Mouse (Mus musculus): ENCODE data around the gene Phtf2. TPM values are rescaled to one million over a fixed set of nuclear protein-coding genes. Genes with fewer than 3 reads are reported as not detected.
"Not testable (repeated sequence)": the region's sequence is repeated elsewhere in the genome, so short reads cannot be mapped to it uniquely, and the experiment has no call there.

The Phtf2 gene
- polyA plus RNA-seq, 1 experiment from 2014 or later = 38.9 TPM

DNA sequence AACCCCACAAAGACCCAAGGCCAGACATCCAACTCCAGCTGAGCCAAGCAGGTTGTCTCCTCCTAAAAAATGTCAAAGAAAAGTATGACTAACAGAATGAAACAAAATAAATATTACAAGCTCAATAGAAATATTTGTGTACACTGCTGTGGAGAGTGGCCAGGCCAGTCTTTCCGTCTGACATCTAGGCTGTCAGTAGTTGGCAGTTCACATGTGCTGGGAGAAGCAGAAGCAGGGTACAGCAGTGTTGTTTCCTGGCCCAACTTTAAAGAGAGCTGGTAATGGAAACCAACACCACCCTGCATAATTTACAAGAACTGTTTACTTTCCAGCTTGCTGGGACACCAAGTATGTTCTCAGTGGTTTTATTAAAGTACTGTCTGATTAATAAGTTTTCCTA lies 60.3 kb downstream of the Phtf2 start:
- WGBS (ENCODE audit: insufficient replicate concordance) = 60% methylated on average over 1 of the region's 1 CpGs
- H3K4me2 ChIP-seq = no peak overlapping the region
- H3K9ac ChIP-seq (ENCODE audit: low read depth, low read length) = no peak overlapping the region
- no peaks in the 10 kb centered on the region for H3K9me3 ChIP-seq (replicated peaks; ENCODE audit: control insufficient read depth, low read length)
- H3K36me3 ChIP-seq (ENCODE audit: control insufficient read depth, insufficient read depth, low read length) = no peaks in the 10 kb centered on the region; the same call in 1 of the 2 replicates
- no peak overlapping the region for H3K4me3 ChIP-seq (ENCODE audit: low read depth, low read length)
- no peak overlapping the region for H3K27ac ChIP-seq (ENCODE audit: low read depth, low read length)
- H3K27me3 ChIP-seq (ENCODE audit: control insufficient read depth, insufficient read depth, low read length) = no peaks in the 10 kb centered on the region
- no peaks in the 10 kb centered on the region; the same call in 1 of the 2 replicates for H3K4me1 ChIP-seq (ENCODE audit: control insufficient read depth, insufficient read depth, low read length)
- no peak for ATAC-seq (replicated peaks; ENCODE audit: insufficient number of reproducible peaks, low FRiP score, low TSS enrichment)

DNA sequence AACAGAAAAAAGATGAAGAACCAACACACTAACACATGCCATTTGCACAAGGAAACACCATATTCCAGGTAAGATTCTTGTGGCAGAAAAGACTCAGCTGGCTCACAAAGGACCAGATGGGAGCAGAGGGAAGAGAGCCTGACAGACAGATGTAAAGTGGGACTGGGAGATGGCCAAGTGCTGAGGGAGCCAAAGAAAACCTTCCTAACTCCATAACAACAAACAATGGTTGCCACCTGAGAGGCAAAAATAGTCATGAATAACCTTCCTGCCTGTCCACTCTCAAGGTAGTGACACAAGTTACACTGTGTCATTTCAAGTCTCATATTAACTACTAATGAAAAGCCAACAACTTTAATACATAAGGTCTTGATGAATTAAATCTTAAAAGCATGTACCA lies 60.8 kb downstream of the Phtf2 start:
- Histone ChIP-seq H3K27ac (ENCODE audit: low read depth, low read length) (no peak overlapping the region), H3K36me3 (ENCODE audit: control insufficient read depth, insufficient read depth, low read length) (no peaks in the 10 kb centered on the region; the same call in 1 of the 2 replicates), H3K4me1 (ENCODE audit: control insufficient read depth, insufficient read depth, low read length) (no peaks in the 10 kb centered on the region; the same call in 1 of the 2 replicates), H3K27me3 (ENCODE audit: control insufficient read depth, insufficient read depth, low read length) (no peaks in the 10 kb centered on the region), H3K9ac (ENCODE audit: low read depth, low read length) (no peak overlapping the region), H3K4me3 (ENCODE audit: low read depth, low read length) (no peak overlapping the region), H3K9me3 (replicated peaks; ENCODE audit: control insufficient read depth, low read length) (no peaks in the 10 kb centered on the region), H3K4me2 (no peak overlapping the region)
- no peak for ATAC-seq (replicated peaks; ENCODE audit: insufficient number of reproducible peaks, low FRiP score, low TSS enrichment)

DNA sequence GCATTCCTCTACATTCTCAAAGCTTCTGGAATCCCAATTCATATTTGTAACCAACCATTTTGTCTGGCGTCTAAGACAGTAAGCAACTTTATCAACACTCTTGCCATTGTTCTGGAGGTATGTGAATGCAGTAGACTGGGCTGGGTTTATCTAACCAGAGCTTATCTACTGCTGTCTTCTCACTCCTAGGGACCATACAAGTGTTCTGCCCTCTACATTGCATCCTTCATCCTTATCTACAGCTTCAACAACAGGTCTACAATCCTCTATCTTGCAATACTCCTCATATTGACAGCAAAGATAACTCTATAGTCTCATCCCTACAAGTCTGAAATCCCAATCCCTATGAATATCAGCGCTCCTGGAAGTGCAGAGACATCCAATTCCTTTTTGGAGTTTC lies 66.8 kb downstream of the Phtf2 start:
- no peak overlapping the region for H3K27ac ChIP-seq (ENCODE audit: low read depth, low read length)
- no peak overlapping the region for H3K9ac ChIP-seq (ENCODE audit: low read depth, low read length)
- no peak overlapping the region for H3K4me3 ChIP-seq (ENCODE audit: low read depth, low read length)
- H3K4me2 ChIP-seq = no peak overlapping the region
- WGBS (ENCODE audit: insufficient replicate concordance) = 62% methylated on average over 2 of the region's 2 CpGs
- no peaks in the 10 kb centered on the region for H3K27me3 ChIP-seq (ENCODE audit: control insufficient read depth, insufficient read depth, low read length)
- H3K36me3 ChIP-seq (ENCODE audit: control insufficient read depth, insufficient read depth, low read length) = no peaks in the 10 kb centered on the region; the same call in 1 of the 2 replicates
- peaks cover 4% of the 10 kb centered on the region; the same call in 1 of the 2 replicates for H3K4me1 ChIP-seq (ENCODE audit: control insufficient read depth, insufficient read depth, low read length)
- H3K9me3 ChIP-seq (replicated peaks; ENCODE audit: control insufficient read depth, low read length) = no peaks in the 10 kb centered on the region
- no peak for ATAC-seq (replicated peaks; ENCODE audit: insufficient number of reproducible peaks, low FRiP score, low TSS enrichment)

DNA sequence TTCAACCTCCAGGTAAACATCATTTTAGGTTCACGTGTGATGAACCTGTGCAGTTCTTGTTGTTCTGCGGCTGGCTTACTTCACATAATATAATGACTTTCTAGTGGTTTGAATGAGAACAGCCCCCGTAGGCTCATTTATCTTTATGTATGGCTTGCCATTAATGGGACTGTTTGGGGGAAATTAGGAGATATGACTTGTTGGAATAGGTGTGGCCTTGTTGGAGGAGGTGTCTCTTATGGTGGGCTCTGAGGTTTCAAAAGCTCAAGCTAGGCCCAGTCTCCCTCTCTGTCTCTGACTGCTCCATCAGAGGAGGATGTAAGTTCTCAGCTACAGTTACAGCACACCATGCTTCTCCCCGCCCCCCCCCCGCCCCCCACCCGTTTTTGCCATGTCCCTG lies 71.5 kb downstream of the Phtf2 start:
- H3K27me3 ChIP-seq (ENCODE audit: control insufficient read depth, insufficient read depth, low read length) = no peaks in the 10 kb centered on the region
- no peak overlapping the region for H3K9ac ChIP-seq (ENCODE audit: low read depth, low read length)
- H3K4me2 ChIP-seq = no peak overlapping the region
- 75% methylated on average over 6 of the region's 6 CpGs for WGBS (ENCODE audit: insufficient replicate concordance)
- no peak overlapping the region for H3K4me3 ChIP-seq (ENCODE audit: low read depth, low read length)
- no peak for ATAC-seq (replicated peaks; ENCODE audit: insufficient number of reproducible peaks, low FRiP score, low TSS enrichment)
- peaks cover 4% of the 10 kb centered on the region; the same call in 1 of the 2 replicates for H3K4me1 ChIP-seq (ENCODE audit: control insufficient read depth, insufficient read depth, low read length)
- H3K9me3 ChIP-seq (replicated peaks; ENCODE audit: control insufficient read depth, low read length) = no peaks in the 10 kb centered on the region
- no peak overlapping the region for H3K27ac ChIP-seq (ENCODE audit: low read depth, low read length)
- H3K36me3 ChIP-seq (ENCODE audit: control insufficient read depth, insufficient read depth, low read length) = no peaks in the 10 kb centered on the region

DNA sequence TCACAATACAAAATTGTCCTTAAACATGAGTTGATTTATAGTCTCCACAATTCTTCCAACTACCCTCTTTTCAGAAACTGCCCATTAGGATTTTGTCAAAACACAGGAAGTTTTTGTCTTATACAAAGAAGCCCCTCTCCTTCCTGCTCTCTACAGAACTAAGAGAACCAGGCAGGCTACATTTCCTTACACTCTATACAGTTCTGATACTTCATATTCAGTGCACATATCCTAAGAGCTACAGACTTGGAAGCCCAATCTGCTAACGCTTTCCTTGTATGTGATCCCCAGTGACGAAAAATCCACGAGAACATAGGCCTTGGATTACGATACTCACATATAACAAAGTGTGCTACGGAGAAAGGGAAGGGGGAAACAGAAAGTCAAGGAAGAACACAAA lies 86.0 kb downstream of the Phtf2 start:
- H3K9me3 ChIP-seq (replicated peaks; ENCODE audit: control insufficient read depth, low read length) = no peaks in the 10 kb centered on the region
- ATAC-seq (replicated peaks; ENCODE audit: insufficient number of reproducible peaks, low FRiP score, low TSS enrichment) = no peak
- H3K27ac ChIP-seq (ENCODE audit: low read depth, low read length) = no peak overlapping the region
- WGBS (ENCODE audit: insufficient replicate concordance) = 90% methylated on average over 5 of the region's 5 CpGs
- no peak overlapping the region for H3K4me2 ChIP-seq
- H3K36me3 ChIP-seq (ENCODE audit: control insufficient read depth, insufficient read depth, low read length) = peaks cover 6% of the 10 kb centered on the region; the same call in 1 of the 2 replicates
- no peaks in the 10 kb centered on the region for H3K27me3 ChIP-seq (ENCODE audit: control insufficient read depth, insufficient read depth, low read length)
- no peak overlapping the region for H3K9ac ChIP-seq (ENCODE audit: low read depth, low read length)
- H3K4me1 ChIP-seq (ENCODE audit: control insufficient read depth, insufficient read depth, low read length) = peaks cover 8% of the 10 kb centered on the region; the same call in 1 of the 2 replicates
- H3K4me3 ChIP-seq (ENCODE audit: low read depth, low read length) = no peak overlapping the region

DNA sequence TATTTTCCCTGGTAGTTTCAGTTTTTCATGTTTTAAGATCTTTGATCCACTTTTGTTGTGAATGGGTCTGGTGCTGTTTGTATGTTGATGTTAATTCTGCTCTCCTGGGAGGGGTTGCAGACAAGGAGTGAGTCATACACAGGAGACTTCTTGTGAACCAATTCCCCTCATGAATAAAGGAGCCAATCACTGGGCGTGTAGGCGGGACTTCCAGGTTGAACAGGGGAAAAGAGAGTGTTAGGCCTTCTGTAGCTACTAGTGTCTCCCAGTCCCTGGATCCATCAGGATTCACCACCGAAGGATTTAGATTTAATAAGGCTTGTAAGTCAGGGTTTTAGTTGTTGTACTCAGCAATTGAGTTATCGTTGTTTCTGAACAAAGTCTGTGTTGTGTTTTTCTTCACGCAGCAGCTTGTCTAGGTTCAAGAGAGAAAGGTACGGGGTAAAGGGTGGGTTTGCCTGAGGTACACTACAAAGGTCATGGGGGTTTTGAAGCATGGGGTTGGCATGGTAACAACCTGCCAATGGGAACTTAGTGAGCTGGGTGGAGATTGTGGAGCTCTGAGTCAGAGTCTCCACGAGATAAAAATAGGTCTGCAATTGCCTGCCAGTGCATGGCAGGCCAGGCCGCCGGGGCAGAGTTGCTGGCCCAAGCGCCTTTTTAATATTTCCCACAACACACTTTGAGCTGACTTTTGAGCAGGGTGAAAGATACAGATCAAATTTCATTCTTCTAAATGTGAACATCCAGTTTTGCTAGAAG lies 90.0 kb downstream of the Phtf2 start:
- peak; percentile 71 for ATAC-seq (replicated peaks; ENCODE audit: insufficient number of reproducible peaks, low FRiP score, low TSS enrichment)
- Histone ChIP-seq H3K4me1 (ENCODE audit: control insufficient read depth, insufficient read depth, low read length) (peaks cover 8% of the 10 kb centered on the region; the same call in 1 of the 2 replicates), H3K4me3 (ENCODE audit: low read depth, low read length) (no peak overlapping the region), H3K27ac (ENCODE audit: low read depth, low read length) (peak overlapping the region; percentile 73), H3K27me3 (ENCODE audit: control insufficient read depth, insufficient read depth, low read length) (no peaks in the 10 kb centered on the region), H3K4me2 (no peak overlapping the region), H3K36me3 (ENCODE audit: control insufficient read depth, insufficient read depth, low read length) (peaks cover 6% of the 10 kb centered on the region; the same call in 1 of the 2 replicates), H3K9me3 (replicated peaks; ENCODE audit: control insufficient read depth, low read length) (no peaks in the 10 kb centered on the region), H3K9ac (ENCODE audit: low read depth, low read length) (no peak overlapping the region)
- WGBS (ENCODE audit: insufficient replicate concordance) = 58% methylated on average over 10 of the region's 10 CpGs

DNA sequence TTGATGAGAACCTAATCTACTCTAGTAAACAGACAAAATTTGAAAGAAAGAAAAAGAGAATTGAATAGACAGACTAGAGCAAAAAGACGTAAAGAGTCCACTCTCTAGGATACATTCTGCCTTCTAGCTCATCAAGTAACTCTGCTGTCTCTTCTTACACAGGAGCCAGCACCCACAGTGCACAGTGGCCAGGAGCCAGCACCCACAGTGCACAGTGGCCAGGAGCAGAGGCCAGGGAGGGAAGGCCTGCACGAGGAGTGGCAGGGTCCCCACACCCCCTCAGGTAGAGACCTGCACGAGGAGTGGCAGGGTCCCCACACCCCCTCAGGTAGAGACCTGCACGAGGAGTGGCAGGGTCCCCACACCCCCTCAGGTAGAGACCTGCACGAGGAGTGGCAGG lies 95.5 kb downstream of the Phtf2 start:
- H3K9me3 ChIP-seq (replicated peaks; ENCODE audit: control insufficient read depth, low read length); H3K4me2 ChIP-seq; ATAC-seq (replicated peaks; ENCODE audit: insufficient number of reproducible peaks, low FRiP score, low TSS enrichment); H3K4me3 ChIP-seq (ENCODE audit: low read depth, low read length); H3K9ac ChIP-seq (ENCODE audit: low read depth, low read length); H3K4me1 ChIP-seq (ENCODE audit: control insufficient read depth, insufficient read depth, low read length); H3K27me3 ChIP-seq (ENCODE audit: control insufficient read depth, insufficient read depth, low read length); H3K36me3 ChIP-seq (ENCODE audit: control insufficient read depth, insufficient read depth, low read length); H3K27ac ChIP-seq (ENCODE audit: low read depth, low read length): not testable (repeated sequence)
- WGBS (ENCODE audit: insufficient replicate concordance) = 90% methylated on average over 3 of the region's 5 CpGs

DNA sequence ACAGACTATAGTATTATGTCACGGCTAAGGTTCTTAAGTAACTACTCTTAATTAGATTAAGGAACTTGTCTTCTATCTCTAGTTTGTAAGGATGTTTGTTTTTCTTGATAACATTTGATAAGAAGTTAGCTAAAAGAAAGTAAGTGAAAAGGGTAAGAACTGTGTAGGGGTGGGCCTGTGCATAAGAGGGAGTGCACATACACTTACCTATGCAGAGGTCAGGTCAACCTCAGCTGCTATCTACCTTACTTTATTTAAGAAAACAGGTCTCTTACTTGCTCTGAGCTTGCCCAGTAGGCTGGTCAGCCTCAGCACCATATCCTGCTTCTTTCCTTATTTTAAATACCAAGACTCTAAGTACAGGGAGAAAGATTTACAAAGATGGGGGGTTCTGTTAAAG lies 100.8 kb downstream of the Phtf2 start:
- H3K4me3 ChIP-seq (ENCODE audit: low read depth, low read length) = no peak overlapping the region
- no peak for ATAC-seq (replicated peaks; ENCODE audit: insufficient number of reproducible peaks, low FRiP score, low TSS enrichment)
- H3K4me1 ChIP-seq (ENCODE audit: control insufficient read depth, insufficient read depth, low read length) = peaks cover 4% of the 10 kb centered on the region
- H3K9ac ChIP-seq (ENCODE audit: low read depth, low read length) = no peak overlapping the region
- H3K27me3 ChIP-seq (ENCODE audit: control insufficient read depth, insufficient read depth, low read length) = no peaks in the 10 kb centered on the region
- H3K36me3 ChIP-seq (ENCODE audit: control insufficient read depth, insufficient read depth, low read length) = no peaks in the 10 kb centered on the region
- no peak overlapping the region for H3K4me2 ChIP-seq
- no peaks in the 10 kb centered on the region for H3K9me3 ChIP-seq (replicated peaks; ENCODE audit: control insufficient read depth, low read length)
- no peak overlapping the region for H3K27ac ChIP-seq (ENCODE audit: low read depth, low read length)
- 69% methylated on average over 1 of the region's 1 CpGs for WGBS (ENCODE audit: insufficient replicate concordance)

DNA sequence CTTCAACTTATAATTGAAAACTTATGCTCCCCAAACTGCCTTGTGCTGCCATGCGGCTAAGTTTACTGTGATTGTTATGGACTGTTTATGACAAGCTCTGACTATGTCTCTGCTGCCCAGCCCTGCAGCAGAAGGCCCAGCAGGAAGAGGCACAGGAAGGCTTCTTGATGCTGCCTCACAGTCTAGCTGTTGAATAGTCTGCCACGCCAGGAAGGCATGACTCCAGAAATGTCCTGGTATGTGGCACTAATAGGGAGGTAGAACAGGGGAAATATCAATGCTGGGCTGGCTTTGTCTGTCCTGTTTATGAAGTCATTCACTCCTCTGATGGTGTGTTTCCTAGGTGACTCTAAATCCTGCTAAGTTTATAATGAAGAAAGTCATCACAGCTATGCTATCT lies 102.7 kb downstream of the Phtf2 start:
- Histone ChIP-seq H3K9ac (ENCODE audit: low read depth, low read length) (no peak overlapping the region), H3K27me3 (ENCODE audit: control insufficient read depth, insufficient read depth, low read length) (no peaks in the 10 kb centered on the region), H3K9me3 (replicated peaks; ENCODE audit: control insufficient read depth, low read length) (no peaks in the 10 kb centered on the region), H3K4me1 (ENCODE audit: control insufficient read depth, insufficient read depth, low read length) (peaks cover 4% of the 10 kb centered on the region), H3K27ac (ENCODE audit: low read depth, low read length) (no peak overlapping the region), H3K4me3 (ENCODE audit: low read depth, low read length) (no peak overlapping the region), H3K4me2 (no peak overlapping the region), H3K36me3 (ENCODE audit: control insufficient read depth, insufficient read depth, low read length) (no peaks in the 10 kb centered on the region)
- 63% methylated on average over 2 of the region's 2 CpGs for WGBS (ENCODE audit: insufficient replicate concordance)
- no peak for ATAC-seq (replicated peaks; ENCODE audit: insufficient number of reproducible peaks, low FRiP score, low TSS enrichment)

All from heart, embryonic 11.5 days (tissue).